Mouse (Mus musculus) ovary, adult 18-20 months (tissue): Measurements from ENCODE around the gene Itgav.
A peak's percentile ranks its signal among the peaks of the same experiment; 100 is the strongest.

Experiments
- DNase-seq: peaks from one replicate; pipeline ENCODE4 v3.0.0; 2022; ENCODE audit warnings: low spot score, mixed read lengths

Itgav gene

GRCm38 (mm10) chr2:83723921-83724826 is at the start of gene Itgav:
Itgav (plus strand) TSS chr2:83724397.
- DNase-seq = peak; percentile 93

GRCm38 (mm10) chr2:83674421-83674820 is 49.8 kb upstream of the Itgav start:
- DNase-seq = no peak

GRCm38 (mm10) chr2:83674896-83675295 is 49.3 kb upstream of the Itgav start:
- DNase-seq = no peak

- DNase-seq = no peak
Measured at GRCm38 (mm10) chr2:83675681-83676080, 48.5 kb upstream of the Itgav start.

GRCm38 (mm10) chr2:83676226-83676870 is 47.8 kb upstream of the Itgav start:
- DNase-seq = no peak

GRCm38 (mm10) chr2:83681332-83681731 is 42.9 kb upstream of the Itgav start:
- no peak for DNase-seq

GRCm38 (mm10) chr2:83681785-83682184 is 42.4 kb upstream of the Itgav start:
- DNase-seq = no peak

- no peak for DNase-seq
Measured at GRCm38 (mm10) chr2:83682282-83682681, 41.9 kb upstream of the Itgav start.

- no peak for DNase-seq
Measured at GRCm38 (mm10) chr2:83683731-83684519, 40.3 kb upstream of the Itgav start.

GRCm38 (mm10) chr2:83684691-83685090 is 39.5 kb upstream of the Itgav start:
- DNase-seq = no peak

GRCm38 (mm10) chr2:83690372-83690771 is 33.8 kb upstream of the Itgav start:
- DNase-seq = no peak

GRCm38 (mm10) chr2:83692651-83693545 is 31.3 kb upstream of the Itgav start:
- DNase-seq = no peak

- no peak for DNase-seq
Measured at GRCm38 (mm10) chr2:83694061-83694460, 30.1 kb upstream of the Itgav start.

- DNase-seq = no peak
Measured at GRCm38 (mm10) chr2:83695345-83696247, 28.6 kb upstream of the Itgav start.

- DNase-seq = no peak
Measured at GRCm38 (mm10) chr2:83698484-83698883, 25.7 kb upstream of the Itgav start.

GRCm38 (mm10) chr2:83699324-83699723 is 24.9 kb upstream of the Itgav start:
- DNase-seq = no peak

GRCm38 (mm10) chr2:83700667-83701066 is 23.5 kb upstream of the Itgav start:
- DNase-seq = no peak

GRCm38 (mm10) chr2:83702411-83702810 is 21.8 kb upstream of the Itgav start:
- no peak for DNase-seq

- no peak for DNase-seq
Measured at GRCm38 (mm10) chr2:83705580-83706158, 18.5 kb upstream of the Itgav start.
